Mouse (Mus musculus) urinary bladder, adult 2 months (tissue): ENCODE results near the gene 1700123K08Rik. TPM values are rescaled to one million over a fixed set of nuclear protein-coding genes. Genes with fewer than 3 reads are reported as not detected.
"Not testable (repeated sequence)": the region's sequence is repeated elsewhere in the genome, so short reads cannot be mapped to it uniquely, and the experiment has no call there.

Experiments used
- DNase-seq: peaks from one replicate; pipeline ENCODE4 v3.0.0; 2022; ENCODE audit warnings: low spot score
- polyA plus RNA-seq: library from polyadenylated mRNA; depleted of rRNA; stranded (reverse); fragments of >200 nt; gene quantifications from 2 replicates; pipeline ENCODE4 v1.2.3, GENCODE M21; 2012; rRNA removed

1700123K08Rik gene
- polyA plus RNA-seq = not detected in 2 replicates

GRCm38 (mm10) chr5:138564612-138565011, at the start of gene 1700123K08Rik:
1700123K08Rik (minus strand) TSS chr5:138564712.
- DNase-seq = not testable (repeated sequence)

DNA sequence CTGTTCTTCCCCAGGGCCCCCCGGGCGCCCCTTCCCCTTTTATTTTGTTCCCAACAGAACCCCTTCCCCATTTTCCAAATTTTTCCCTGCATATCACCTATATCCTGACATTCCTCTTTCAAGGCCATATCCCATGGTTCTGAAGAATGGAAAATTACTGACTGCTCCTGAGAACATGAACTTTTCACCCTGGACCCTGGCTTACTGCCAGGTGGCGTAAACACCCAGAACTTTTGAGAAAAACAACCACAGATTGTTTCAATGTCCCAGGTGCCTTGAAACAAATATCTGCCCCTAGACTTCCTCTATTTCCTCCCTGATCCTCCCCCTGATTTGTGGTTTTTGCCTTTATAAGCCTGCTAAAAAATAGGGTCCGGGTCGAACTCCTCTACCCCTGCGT, 22.9 kb upstream of the 1700123K08Rik start:
- no peak for DNase-seq

DNA sequence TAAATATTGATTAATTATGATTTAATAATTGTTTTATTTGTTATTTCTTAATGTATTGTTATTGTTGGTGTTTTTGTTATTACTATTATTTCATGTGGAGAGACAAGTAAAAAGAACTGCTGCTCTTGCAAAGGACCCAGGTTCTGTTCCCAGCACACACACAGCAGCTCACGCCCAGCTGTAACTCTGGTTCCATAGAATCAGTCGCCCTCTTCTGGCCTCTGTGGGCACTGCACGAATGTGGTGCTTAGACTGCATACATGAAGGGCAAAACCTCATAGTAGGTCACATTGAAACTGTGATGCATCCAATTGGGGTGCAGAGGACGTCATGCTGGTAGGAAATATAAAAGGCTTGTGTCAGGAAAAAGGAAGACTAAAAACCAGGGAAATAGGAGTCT, 7.1 kb upstream of the 1700123K08Rik start:
- no peak for DNase-seq

- DNase-seq = no peak
These were observed 11.8 kb downstream of the 1700123K08Rik start for GRCm38 (mm10) chr5:138552718-138553117.

DNA sequence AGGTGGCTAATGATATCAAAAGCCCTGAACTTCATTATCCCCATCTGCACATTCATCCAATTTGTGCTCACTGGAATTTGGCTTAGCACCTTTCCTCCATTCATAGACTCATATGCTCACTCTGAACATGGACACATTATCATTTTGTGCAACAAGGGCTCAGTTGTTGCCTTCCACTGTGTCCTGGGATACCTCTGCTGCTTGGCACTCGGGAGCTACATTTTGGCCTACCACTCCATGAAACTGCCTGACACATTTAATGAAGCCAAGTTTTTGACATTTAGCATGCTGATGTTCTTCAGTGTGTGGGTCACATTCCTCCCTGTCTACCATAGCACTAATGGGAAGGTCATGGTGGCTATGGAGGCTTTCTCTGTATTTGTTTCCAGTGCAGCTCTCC, 32.0 kb downstream of the 1700123K08Rik start:
- no peak for DNase-seq

Other genes with a start within 250 kb of the 1700123K08Rik start
- gene Pvrig, start 222.8 kb downstream of the 1700123K08Rik start, polyA plus RNA-seq = 0.28 and 0.29 TPM in 2 replicates
- 7.5 and 8.8 TPM in 2 replicates for gene Zfp157, start 123.2 kb downstream of the 1700123K08Rik start, polyA plus RNA-seq
- gene Zfp68, start 55.0 kb upstream of the 1700123K08Rik start, polyA plus RNA-seq = 26.1 and 27.0 TPM in 2 replicates
- gene A430033K04Rik, start 58.1 kb upstream of the 1700123K08Rik start, polyA plus RNA-seq = 5.6 and 7.2 TPM in 2 replicates
- gene Fam20c, start 189.8 kb upstream of the 1700123K08Rik start, polyA plus RNA-seq = 8.1 and 8.9 TPM in 2 replicates